Mouse (Mus musculus): ENCODE results near the gene Serpina16. TPM values are rescaled to one million over a fixed set of nuclear protein-coding genes. Genes with fewer than 3 reads are reported as not detected.

Serpina16 gene
- polyA plus RNA-seq, 1 experiment = not detected

- H3K4me1 ChIP-seq (ENCODE audit: control insufficient read depth, insufficient read depth, low read length) = no peaks in the 10 kb centered on the region
- H3K27ac ChIP-seq (ENCODE audit: insufficient read depth, low read length) = no peak within 1 kb of the TSS
- H3K9me3 ChIP-seq (replicated peaks; ENCODE audit: control insufficient read depth, insufficient read depth, low read length, poor library complexity, severe bottlenecking) = no peaks in the 10 kb centered on the region
- H3K27me3 ChIP-seq (ENCODE audit: control insufficient read depth, insufficient read depth, low read length, poor library complexity, severe bottlenecking) = no peaks in the 10 kb centered on the region
- H3K36me3 ChIP-seq (ENCODE audit: control insufficient read depth, insufficient read depth, low read length, poor library complexity, severe bottlenecking) = no peaks in the 10 kb centered on the region
- H3K4me3 ChIP-seq (ENCODE audit: low read depth, low read length) = no peak within 1 kb of the TSS
- no peak within 1 kb of the TSS for H3K9ac ChIP-seq (ENCODE audit: low read depth, poor library complexity, severe bottlenecking)
- TF ChIP-seq EP300 (IDR thresholded peaks at IDR 0.05; ENCODE audit: insufficient read depth, low read depth, low read length) = no peak
- TF ChIP-seq POLR2A (IDR thresholded peaks at IDR 0.05; ENCODE audit: insufficient read depth, low read length) = no peak
- TF ChIP-seq CTCF (IDR thresholded peaks at IDR 0.05; ENCODE audit: low read depth, low read length) = no peak
Observed at GRCm38 (mm10) chr12:103695429-103695828, 19.5 kb upstream of the Serpina16 start, which contains the start of gene Serpina1f. Serpina1f (minus strand) TSS chr12:103695529.

- no peak overlapping the region for H3K4me3 ChIP-seq (ENCODE audit: low read depth, low read length)
- no peaks in the 10 kb centered on the region for H3K4me1 ChIP-seq (ENCODE audit: control insufficient read depth, insufficient read depth, low read length)
- no peak overlapping the region for H3K9ac ChIP-seq (ENCODE audit: low read depth, poor library complexity, severe bottlenecking)
- no peak for TF ChIP-seq POLR2A (IDR thresholded peaks at IDR 0.05; ENCODE audit: insufficient read depth, low read length)
- no peak for TF ChIP-seq CTCF (IDR thresholded peaks at IDR 0.05; ENCODE audit: low read depth, low read length)
- TF ChIP-seq EP300 (IDR thresholded peaks at IDR 0.05; ENCODE audit: insufficient read depth, low read depth, low read length) = no peak
- H3K27me3 ChIP-seq (ENCODE audit: control insufficient read depth, insufficient read depth, low read length, poor library complexity, severe bottlenecking) = no peaks in the 10 kb centered on the region
- no peaks in the 10 kb centered on the region for H3K9me3 ChIP-seq (replicated peaks; ENCODE audit: control insufficient read depth, insufficient read depth, low read length, poor library complexity, severe bottlenecking)
- no peaks in the 10 kb centered on the region for H3K36me3 ChIP-seq (ENCODE audit: control insufficient read depth, insufficient read depth, low read length, poor library complexity, severe bottlenecking)
- no peak overlapping the region for H3K27ac ChIP-seq (ENCODE audit: insufficient read depth, low read length)
Observed at GRCm38 (mm10) chr12:103688221-103688814, 12.4 kb upstream of the Serpina16 start.

GRCm38 (mm10) chr12:103687021-103687420 lies 11.1 kb upstream of the Serpina16 start:
- TF ChIP-seq EP300 (IDR thresholded peaks at IDR 0.05; ENCODE audit: insufficient read depth, low read depth, low read length) (no peak), CTCF (IDR thresholded peaks at IDR 0.05; ENCODE audit: low read depth, low read length) (no peak)
- H3K27ac ChIP-seq (ENCODE audit: insufficient read depth, low read length) = no peak overlapping the region
- H3K27me3 ChIP-seq (ENCODE audit: control insufficient read depth, insufficient read depth, low read length, poor library complexity, severe bottlenecking) = no peaks in the 10 kb centered on the region
- H3K9ac ChIP-seq (ENCODE audit: low read depth, poor library complexity, severe bottlenecking) = no peak overlapping the region
- H3K4me3 ChIP-seq (ENCODE audit: low read depth, low read length) = no peak overlapping the region
- H3K36me3 ChIP-seq (ENCODE audit: control insufficient read depth, insufficient read depth, low read length, poor library complexity, severe bottlenecking) = no peaks in the 10 kb centered on the region
- no peaks in the 10 kb centered on the region for H3K9me3 ChIP-seq (replicated peaks; ENCODE audit: control insufficient read depth, insufficient read depth, low read length, poor library complexity, severe bottlenecking)
- H3K4me1 ChIP-seq (ENCODE audit: control insufficient read depth, insufficient read depth, low read length) = no peaks in the 10 kb centered on the region

- Histone ChIP-seq H3K9ac (ENCODE audit: low read depth, poor library complexity, severe bottlenecking) (no peak overlapping the region), H3K9me3 (replicated peaks; ENCODE audit: control insufficient read depth, insufficient read depth, low read length, poor library complexity, severe bottlenecking) (no peaks in the 10 kb centered on the region), H3K27ac (ENCODE audit: insufficient read depth, low read length) (no peak overlapping the region), H3K4me1 (ENCODE audit: control insufficient read depth, insufficient read depth, low read length) (no peaks in the 10 kb centered on the region), H3K36me3 (ENCODE audit: control insufficient read depth, insufficient read depth, low read length, poor library complexity, severe bottlenecking) (no peaks in the 10 kb centered on the region), H3K4me3 (ENCODE audit: low read depth, low read length) (no peak overlapping the region), H3K27me3 (ENCODE audit: control insufficient read depth, insufficient read depth, low read length, poor library complexity, severe bottlenecking) (no peaks in the 10 kb centered on the region)
- TF ChIP-seq CTCF (IDR thresholded peaks at IDR 0.05; ENCODE audit: low read depth, low read length) (no peak), EP300 (IDR thresholded peaks at IDR 0.05; ENCODE audit: insufficient read depth, low read depth, low read length) (no peak), POLR2A (IDR thresholded peaks at IDR 0.05; ENCODE audit: insufficient read depth, low read length) (no peak)
Observed at GRCm38 (mm10) chr12:103686050-103686449, 10.1 kb upstream of the Serpina16 start.

GRCm38 (mm10) chr12:103685386-103685785 lies 9.4 kb upstream of the Serpina16 start:
- Histone ChIP-seq H3K27ac (ENCODE audit: insufficient read depth, low read length) (no peak overlapping the region), H3K4me3 (ENCODE audit: low read depth, low read length) (no peak overlapping the region), H3K9me3 (replicated peaks; ENCODE audit: control insufficient read depth, insufficient read depth, low read length, poor library complexity, severe bottlenecking) (no peaks in the 10 kb centered on the region), H3K9ac (ENCODE audit: low read depth, poor library complexity, severe bottlenecking) (no peak overlapping the region), H3K36me3 (ENCODE audit: control insufficient read depth, insufficient read depth, low read length, poor library complexity, severe bottlenecking) (no peaks in the 10 kb centered on the region), H3K4me1 (ENCODE audit: control insufficient read depth, insufficient read depth, low read length) (no peaks in the 10 kb centered on the region), H3K27me3 (ENCODE audit: control insufficient read depth, insufficient read depth, low read length, poor library complexity, severe bottlenecking) (no peaks in the 10 kb centered on the region)
- no peak for TF ChIP-seq POLR2A (IDR thresholded peaks at IDR 0.05; ENCODE audit: insufficient read depth, low read length)
- no peak for TF ChIP-seq CTCF (IDR thresholded peaks at IDR 0.05; ENCODE audit: low read depth, low read length)
- TF ChIP-seq EP300 (IDR thresholded peaks at IDR 0.05; ENCODE audit: insufficient read depth, low read depth, low read length) = no peak

- Histone ChIP-seq H3K9me3 (replicated peaks; ENCODE audit: control insufficient read depth, insufficient read depth, low read length, poor library complexity, severe bottlenecking) (no peaks in the 10 kb centered on the region), H3K4me3 (ENCODE audit: low read depth, low read length) (no peak overlapping the region), H3K36me3 (ENCODE audit: control insufficient read depth, insufficient read depth, low read length, poor library complexity, severe bottlenecking) (no peaks in the 10 kb centered on the region), H3K9ac (ENCODE audit: low read depth, poor library complexity, severe bottlenecking) (no peak overlapping the region), H3K27ac (ENCODE audit: insufficient read depth, low read length) (no peak overlapping the region), H3K27me3 (ENCODE audit: control insufficient read depth, insufficient read depth, low read length, poor library complexity, severe bottlenecking) (no peaks in the 10 kb centered on the region), H3K4me1 (ENCODE audit: control insufficient read depth, insufficient read depth, low read length) (no peaks in the 10 kb centered on the region)
- no peak for TF ChIP-seq CTCF (IDR thresholded peaks at IDR 0.05; ENCODE audit: low read depth, low read length)
- no peak for TF ChIP-seq POLR2A (IDR thresholded peaks at IDR 0.05; ENCODE audit: insufficient read depth, low read length)
- TF ChIP-seq EP300 (IDR thresholded peaks at IDR 0.05; ENCODE audit: insufficient read depth, low read depth, low read length) = no peak
Observed at GRCm38 (mm10) chr12:103683775-103684174, 7.8 kb upstream of the Serpina16 start.

All from ES-Bruce4 (cell line).